Mouse (Mus musculus) lung, postnatal 0 days (tissue): ENCODE measurements around the gene Lrrc7. TPM values are rescaled to one million over a fixed set of nuclear protein-coding genes. Genes with fewer than 3 reads are reported as not detected.

Experiments used
- ATAC-seq: fragments of 200-750 bp; cut with Nextera tagmentation; 2 replicates; pipeline ENCODE4 v1.8.0; 2017; ENCODE audit warnings: moderate library complexity
- DNase-seq: peaks from one replicate; pipeline ENCODE4 v3.0.0-alpha.2; 2016; ENCODE audit warnings: low spot score
- H3K27ac ChIP-seq: fragments of 300-500 bp; sonication (generic); 2 replicates; pipeline ENCODE4 v1.5.1; 2014; ENCODE audit warnings: antibody characterized with exemption, mild to moderate bottlenecking, low read length, mixed read lengths
- H3K27me3 ChIP-seq: fragments of 300-500 bp; sonication (generic); replicated peaks from 2 replicates; pipeline ENCODE4 v1.6.1; 2014; ENCODE audit warnings: low read length, mixed read lengths; ENCODE audit not compliant: insufficient read depth
- H3K36me3 ChIP-seq: fragments of 300-500 bp; sonication (generic); 2 replicates; pipeline ENCODE4 v1.6.1; 2014; ENCODE audit warnings: low read length, mixed read lengths; ENCODE audit not compliant: insufficient read depth
- H3K4me1 ChIP-seq: fragments of 300-500 bp; sonication (generic); 2 replicates; pipeline ENCODE4 v1.6.1; 2014; ENCODE audit warnings: antibody characterized with exemption, low read depth, low read length, mixed read lengths; ENCODE audit not compliant: insufficient read depth
- H3K4me2 ChIP-seq: fragments of 300-500 bp; sonication (generic); replicated peaks from 2 replicates; pipeline ENCODE4 v1.6.1; 2014; ENCODE audit warnings: low read depth, mild to moderate bottlenecking, low read length, moderate library complexity, mixed read lengths
- H3K4me3 ChIP-seq: fragments of 300-500 bp; sonication (generic); 2 replicates; pipeline ENCODE4 v1.5.1; 2014; ENCODE audit warnings: low read depth, low read length
- H3K9ac ChIP-seq: fragments of 300-500 bp; sonication (generic); replicated peaks from 2 replicates; pipeline ENCODE4 v1.6.1; 2014; ENCODE audit warnings: low read depth, mild to moderate bottlenecking
- H3K9me3 ChIP-seq: fragments of 300-500 bp; sonication (generic); 2 replicates; pipeline ENCODE4 v1.6.1; 2016; ENCODE audit warnings: low read length, mixed read lengths
- CTCF ChIP-seq: IDR thresholded peaks from 2 replicates; pipeline ENCODE4 v1.5.1; 2016; ENCODE audit warnings: antibody characterized with exemption, mild to moderate bottlenecking
- EP300 ChIP-seq: IDR thresholded peaks from 2 replicates; pipeline ENCODE4 v1.6.1; 2016; ENCODE audit warnings: antibody characterized with exemption, mild to moderate bottlenecking, control low read depth
- whole genome bisulfite sequencing: fragments of 180-500 bp; shearing (Covaris S2); extraction: QIAGEN DNeasy Blood & Tissue Kit; methylation state at CpG from one replicate; pipeline ENCODE4 v1.1.7; 2014; 5-methylcytosine and 5-hydroxymethylcytosine counted together
- polyA plus RNA-seq: library from polyadenylated mRNA; unstranded; fragments of >200 nt; fragmentation: Nextera tagmentation; extraction: Ambion mirVana; gene quantifications from 2 replicates; pipeline ENCODE4 v1.2.1, GENCODE M21; 2015

Gene Lrrc7
- polyA plus RNA-seq, 1 experiment from 2014 or later: not detected

DNA sequence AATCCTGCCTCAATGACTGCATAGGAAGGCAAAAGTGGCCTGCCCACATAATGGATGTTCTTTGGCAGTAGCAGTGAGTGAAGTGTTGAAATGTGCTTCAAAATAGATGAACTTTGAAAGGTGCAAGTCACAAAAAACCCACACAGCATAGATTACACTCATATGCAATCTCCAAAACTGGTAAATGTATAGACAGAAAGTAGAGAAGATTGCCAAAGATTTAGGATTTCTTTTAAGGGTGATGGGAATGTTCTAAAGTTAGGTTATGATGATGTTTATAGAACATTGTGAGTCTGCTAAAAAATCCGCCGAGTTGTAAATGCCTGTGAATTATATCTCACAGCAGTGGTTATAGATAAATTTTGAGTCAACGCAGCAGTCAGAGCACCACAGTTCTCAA is 359.2 kb downstream of the Lrrc7 start:
- Histone ChIP-seq H3K9ac (no peak overlapping the region), H3K4me3 (no peak overlapping the region), H3K27ac (no peak overlapping the region), H3K4me1 (no peaks in the 10 kb centered on the region), H3K9me3 (no peaks in the 10 kb centered on the region), H3K4me2 (no peak overlapping the region), H3K27me3 (no peaks in the 10 kb centered on the region), H3K36me3 (no peaks in the 10 kb centered on the region)
- TF ChIP-seq CTCF: no peak
- TF ChIP-seq EP300: no peak
- no peak for DNase-seq
- 79% methylated on average over 3 of the region's 3 CpGs for WGBS
- no peak for ATAC-seq

DNA sequence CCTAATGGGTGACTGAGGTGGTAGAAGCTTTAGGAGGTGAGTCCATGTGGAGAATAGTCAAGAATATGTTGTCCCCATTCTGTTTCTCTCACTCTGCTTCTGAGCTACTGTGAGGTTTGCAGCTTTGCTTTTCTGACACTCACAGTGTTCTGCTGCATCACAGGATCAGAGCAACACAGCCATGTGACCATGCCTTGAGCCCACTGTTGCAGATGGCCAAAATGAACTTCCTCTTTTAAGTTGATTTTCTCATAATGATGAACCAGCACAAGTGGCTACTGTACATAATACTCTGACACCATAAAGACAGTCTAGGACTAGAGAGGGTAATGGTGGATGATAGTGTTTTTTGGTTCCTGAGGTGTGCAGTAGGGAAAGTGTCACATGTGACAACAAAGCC is 366.6 kb downstream of the Lrrc7 start:
- Histone ChIP-seq H3K27me3 (no peaks in the 10 kb centered on the region), H3K36me3 (no peaks in the 10 kb centered on the region), H3K9ac (no peak overlapping the region), H3K4me3 (no peak overlapping the region), H3K4me2 (no peak overlapping the region), H3K9me3 (no peaks in the 10 kb centered on the region), H3K4me1 (no peaks in the 10 kb centered on the region), H3K27ac (no peak overlapping the region)
- ATAC-seq: no peak
- no peak for TF ChIP-seq EP300
- no peak for TF ChIP-seq CTCF
- DNase-seq: no peak

DNA sequence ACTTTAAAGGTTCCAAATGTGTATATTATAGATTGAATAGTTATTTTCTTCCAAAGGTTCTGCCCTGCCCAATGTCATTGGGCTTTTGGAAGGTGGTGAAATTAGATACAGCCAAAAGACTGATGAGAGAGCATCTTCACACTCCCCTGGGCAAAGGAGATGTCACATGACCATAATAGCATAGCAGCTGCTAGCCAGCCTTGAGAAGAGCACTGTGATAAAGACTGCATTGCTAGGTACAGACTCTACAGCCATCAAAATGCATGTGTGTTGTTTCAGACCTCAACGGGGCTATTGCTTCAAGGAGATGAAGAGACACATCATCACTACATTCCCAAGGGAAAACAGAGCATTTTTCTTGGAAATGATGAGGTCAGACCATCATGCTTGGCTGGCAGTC is 368.8 kb downstream of the Lrrc7 start:
- DNase-seq: no peak
- no peak for ATAC-seq
- Histone ChIP-seq H3K4me1 (no peaks in the 10 kb centered on the region), H3K4me3 (no peak overlapping the region), H3K36me3 (no peaks in the 10 kb centered on the region), H3K9ac (no peak overlapping the region), H3K4me2 (no peak overlapping the region), H3K27ac (no peak overlapping the region), H3K9me3 (no peaks in the 10 kb centered on the region), H3K27me3 (no peaks in the 10 kb centered on the region)
- 38% methylated on average over 1 of the region's 1 CpGs for WGBS
- TF ChIP-seq CTCF (no peak), EP300 (no peak)

DNA sequence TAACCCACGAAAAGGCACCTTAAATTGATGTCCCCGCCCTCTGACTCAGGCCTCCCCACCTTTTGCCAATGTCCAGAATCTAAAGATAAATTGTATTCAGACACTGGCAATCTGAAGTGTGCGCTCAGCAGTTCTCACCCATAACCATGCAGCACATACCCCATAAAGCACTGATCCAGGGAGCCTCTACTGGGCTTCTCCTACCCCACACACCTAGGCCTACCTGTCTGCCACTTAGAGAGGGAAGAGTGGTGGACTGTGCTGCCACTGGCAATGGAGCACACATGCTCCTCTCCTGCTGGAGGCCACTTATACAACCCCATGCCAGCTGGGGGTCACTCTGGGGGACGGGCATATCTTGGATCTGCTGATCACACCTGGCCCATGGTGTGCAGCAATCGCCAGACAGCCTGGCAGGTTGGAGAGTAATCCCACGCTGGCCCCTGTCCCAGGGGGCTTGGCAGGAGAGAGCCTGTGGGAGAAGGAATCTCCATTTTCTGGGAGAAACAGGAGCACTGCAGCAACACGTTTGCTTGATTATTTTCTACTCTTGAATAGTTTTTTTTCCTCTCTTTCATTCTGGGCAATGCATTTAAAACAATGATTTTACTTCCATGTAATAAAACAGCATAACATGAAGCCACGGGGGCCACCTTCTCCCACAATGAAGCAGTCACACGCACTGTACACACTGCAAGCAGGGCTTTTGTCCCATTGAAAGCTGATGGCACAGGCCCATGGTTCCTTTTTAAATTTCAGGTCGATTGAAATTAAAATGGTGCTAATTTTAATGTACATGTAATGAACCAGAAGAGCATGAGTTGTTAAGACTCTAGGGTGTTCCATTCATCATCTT is 386.9 kb downstream of the Lrrc7 start:
- H3K4me1 ChIP-seq: no peaks in the 10 kb centered on the region
- no peak overlapping the region for H3K4me2 ChIP-seq
- TF ChIP-seq EP300 (no peak), CTCF (no peak)
- DNase-seq (no peak), ATAC-seq (no peak)
- no peak overlapping the region for H3K27ac ChIP-seq
- H3K36me3 ChIP-seq: no peaks in the 10 kb centered on the region
- 69% methylated on average over 10 of the region's 10 CpGs for WGBS
- H3K9ac ChIP-seq: no peak overlapping the region
- H3K27me3 ChIP-seq: no peaks in the 10 kb centered on the region
- no peaks in the 10 kb centered on the region for H3K9me3 ChIP-seq
- no peak overlapping the region for H3K4me3 ChIP-seq

DNA sequence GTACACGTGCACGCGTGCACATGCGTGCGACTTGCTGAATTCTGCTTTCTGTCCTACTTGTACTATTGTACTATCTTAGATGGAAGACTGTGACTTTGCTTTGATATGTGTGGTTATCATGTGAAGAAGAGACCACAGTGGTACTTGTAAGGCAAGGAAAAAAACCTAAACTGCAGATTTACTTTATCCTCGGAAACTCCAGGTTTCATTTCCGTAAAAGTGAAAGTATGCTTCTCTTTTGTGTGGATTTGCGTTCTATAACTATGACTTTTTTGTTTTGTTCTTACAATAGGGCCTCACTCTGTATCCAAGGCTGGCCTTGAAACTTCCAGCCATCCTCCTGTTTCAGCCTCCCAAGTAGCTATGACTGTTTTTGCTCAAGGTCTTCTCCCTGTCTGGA is 392.8 kb downstream of the Lrrc7 start:
- DNase-seq (no peak), ATAC-seq (no peak)
- Histone ChIP-seq H3K4me1 (no peaks in the 10 kb centered on the region), H3K27ac (no peak overlapping the region), H3K27me3 (no peaks in the 10 kb centered on the region), H3K4me2 (no peak overlapping the region), H3K4me3 (no peak overlapping the region), H3K9ac (no peak overlapping the region), H3K36me3 (no peaks in the 10 kb centered on the region), H3K9me3 (no peaks in the 10 kb centered on the region)
- TF ChIP-seq CTCF (no peak), EP300 (no peak)
- 94% methylated on average over 8 of the region's 8 CpGs for WGBS

DNA sequence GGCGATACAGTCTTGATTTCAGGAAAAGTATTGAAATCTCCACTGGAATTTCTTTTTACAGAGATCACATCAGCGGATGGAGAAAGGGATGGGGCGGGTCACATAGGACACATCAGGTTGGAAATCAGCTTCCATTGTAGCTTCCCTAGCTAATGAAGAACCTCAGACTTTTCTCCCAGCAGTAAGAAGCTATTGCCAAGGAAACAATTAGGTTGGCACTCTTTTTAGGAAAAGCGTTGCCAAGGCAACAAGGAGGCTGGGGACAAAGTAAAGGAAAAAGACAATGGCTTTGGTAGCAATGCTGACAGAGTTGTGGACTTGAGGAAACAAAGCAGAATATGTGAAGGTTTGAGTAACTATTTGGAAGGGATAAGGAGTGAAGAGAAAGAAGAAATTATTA is 393.6 kb downstream of the Lrrc7 start:
- DNase-seq (no peak), ATAC-seq (no peak)
- TF ChIP-seq EP300 (no peak), CTCF (no peak)
- no peaks in the 10 kb centered on the region for H3K4me1 ChIP-seq
- H3K27me3 ChIP-seq: no peaks in the 10 kb centered on the region
- no peak overlapping the region for H3K4me3 ChIP-seq
- H3K9me3 ChIP-seq: no peaks in the 10 kb centered on the region
- no peak overlapping the region for H3K9ac ChIP-seq
- WGBS: 90% methylated on average over 4 of the region's 4 CpGs
- no peak overlapping the region for H3K27ac ChIP-seq
- no peak overlapping the region for H3K4me2 ChIP-seq
- H3K36me3 ChIP-seq: no peaks in the 10 kb centered on the region

DNA sequence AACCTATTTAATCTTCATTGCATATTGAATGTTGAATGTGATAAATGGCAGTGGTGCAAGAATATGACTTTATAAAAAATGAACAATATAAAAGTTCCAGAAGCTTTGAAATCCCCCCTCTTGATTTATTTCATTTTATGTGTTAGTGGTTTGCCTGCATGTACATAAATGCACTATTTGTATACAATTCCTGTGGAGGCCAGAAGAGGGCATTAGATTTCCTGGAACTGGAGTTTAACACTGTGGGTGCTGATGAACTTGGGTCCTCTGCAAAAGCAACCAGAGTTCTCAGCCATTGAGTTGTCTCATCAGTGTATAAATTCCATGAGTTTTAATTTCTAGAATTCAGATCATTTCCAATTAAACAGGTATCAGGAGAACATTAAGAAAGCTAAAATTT is 397.0 kb downstream of the Lrrc7 start:
- no peak overlapping the region for H3K9ac ChIP-seq
- H3K9me3 ChIP-seq: no peaks in the 10 kb centered on the region
- ATAC-seq: no peak
- H3K4me3 ChIP-seq: no peak overlapping the region
- TF ChIP-seq EP300 (no peak), CTCF (peak; percentile 25; the same call in 1 of the 2 replicates)
- H3K27ac ChIP-seq: no peak overlapping the region
- no peaks in the 10 kb centered on the region for H3K36me3 ChIP-seq
- H3K4me1 ChIP-seq: no peaks in the 10 kb centered on the region
- no peak for DNase-seq
- H3K4me2 ChIP-seq: no peak overlapping the region
- H3K27me3 ChIP-seq: no peaks in the 10 kb centered on the region
